Mouse (Mus musculus) lung, postnatal 25 days (tissue): ENCODE results near the gene Gfy.
"Not testable (repeated sequence)": the region's sequence is repeated elsewhere in the genome, so short reads cannot be mapped to it uniquely, and the experiment has no call there.

Source experiments
- DNase-seq: peaks from one replicate; pipeline ENCODE4 v3.0.0; 2022; ENCODE audit warnings: low spot score

The Gfy gene

DNA sequence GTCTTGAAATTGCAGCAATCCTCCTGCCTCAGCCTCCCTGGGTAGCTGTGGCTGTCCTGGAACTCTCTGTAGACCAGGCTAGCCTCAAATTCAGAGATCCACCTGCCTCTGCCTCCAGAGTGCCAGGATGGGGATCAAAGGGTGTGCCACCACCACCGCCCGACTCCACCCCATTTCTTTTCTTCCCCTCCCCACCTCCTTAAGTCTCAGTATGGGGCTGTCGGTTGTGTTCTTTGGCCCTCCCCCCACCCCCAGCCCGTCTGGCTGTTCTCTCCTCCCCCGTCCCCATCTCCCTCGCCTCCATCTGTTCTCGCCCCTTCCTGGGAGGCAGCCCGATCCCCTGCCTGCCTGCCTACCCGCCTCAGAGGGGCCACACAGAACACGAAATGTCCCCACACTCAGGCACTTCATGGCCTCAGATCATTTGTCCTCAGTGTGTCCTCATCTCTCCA, 12.4 kb downstream of the Gfy start:
- no peak for DNase-seq

DNA sequence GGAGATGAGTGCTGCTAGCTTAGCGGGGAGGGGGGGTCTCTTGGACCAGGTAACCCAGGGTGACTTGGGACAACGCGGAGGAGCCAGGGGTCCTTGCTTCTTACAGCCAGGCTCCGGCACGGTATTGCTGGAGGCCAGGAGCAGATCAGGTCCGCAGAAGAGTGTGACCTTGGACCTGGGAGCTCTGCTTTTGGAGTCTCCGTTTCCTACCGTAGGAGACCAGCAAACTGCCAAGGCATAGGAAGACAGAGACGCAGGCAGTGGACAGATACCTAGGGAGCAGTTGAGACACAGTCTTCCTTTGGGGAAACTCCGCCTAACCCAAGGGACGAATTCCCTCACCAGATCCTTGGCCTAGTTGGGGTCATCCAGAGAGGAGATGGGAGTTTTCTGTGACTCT, 13.7 kb downstream of the Gfy start:
- DNase-seq, result no peak

DNA sequence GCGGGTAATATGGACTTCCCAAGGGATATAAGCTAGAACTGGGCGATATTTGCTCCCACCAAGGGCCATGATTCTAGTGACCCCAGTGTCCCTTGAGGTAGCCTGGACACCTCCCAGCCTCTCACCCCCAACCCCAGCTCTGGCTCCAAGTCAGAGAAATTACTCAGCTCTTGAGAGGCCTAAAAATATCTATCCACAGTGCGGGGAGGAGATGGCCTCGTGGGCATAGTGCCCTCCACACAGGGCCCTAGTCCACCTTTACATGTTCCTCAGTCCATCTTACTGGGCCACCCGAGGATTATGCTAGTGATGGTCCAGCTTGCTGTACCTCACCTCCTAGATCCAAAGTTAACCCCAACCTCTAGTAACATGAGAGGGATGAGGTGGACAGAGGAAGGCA, 14.5 kb downstream of the Gfy start:
- no peak for DNase-seq

DNA sequence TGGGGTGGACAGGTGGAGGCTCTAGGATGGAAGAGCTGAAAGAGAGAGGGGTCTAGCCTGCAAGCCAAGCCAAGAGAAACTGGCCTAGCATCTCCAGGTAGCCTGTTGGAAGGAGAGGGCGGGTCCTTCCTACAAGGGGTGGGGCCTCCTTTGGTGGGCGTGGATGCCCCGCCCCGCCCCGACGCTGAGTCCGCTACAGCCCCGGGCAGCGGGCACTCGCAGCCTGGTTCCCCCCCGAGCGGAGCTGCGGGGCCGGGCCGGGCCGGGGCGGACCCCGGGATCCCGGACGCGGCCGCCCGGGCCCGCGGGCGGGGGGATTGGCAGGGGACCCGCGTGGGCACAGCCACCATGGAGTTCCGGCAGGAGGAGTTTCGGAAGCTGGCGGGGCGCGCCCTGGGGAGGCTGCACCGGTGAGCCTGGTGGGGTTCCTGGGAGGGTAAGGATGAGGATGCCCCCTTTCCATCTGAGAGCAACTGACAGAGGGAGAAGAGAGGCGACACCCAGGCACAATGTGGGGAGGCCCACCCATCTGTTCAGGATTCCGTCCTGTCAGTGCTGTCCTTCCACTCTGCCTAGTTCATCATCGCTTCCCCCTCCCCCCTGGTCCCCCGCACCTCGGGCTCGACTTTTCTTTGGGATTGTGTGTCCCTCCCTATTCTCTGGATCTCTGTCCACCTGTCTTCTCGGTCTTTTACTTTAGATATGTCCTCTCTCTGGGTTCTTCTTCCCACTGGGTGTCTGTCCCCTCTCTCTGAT, 15.5 kb downstream of the Gfy start, which contains the start of gene Slc17a7:
Gene Slc17a7, plus strand, starts transcription at position 215 of the 756 bp plus-strand sequence.
- DNase-seq, result peak; percentile 28

DNA sequence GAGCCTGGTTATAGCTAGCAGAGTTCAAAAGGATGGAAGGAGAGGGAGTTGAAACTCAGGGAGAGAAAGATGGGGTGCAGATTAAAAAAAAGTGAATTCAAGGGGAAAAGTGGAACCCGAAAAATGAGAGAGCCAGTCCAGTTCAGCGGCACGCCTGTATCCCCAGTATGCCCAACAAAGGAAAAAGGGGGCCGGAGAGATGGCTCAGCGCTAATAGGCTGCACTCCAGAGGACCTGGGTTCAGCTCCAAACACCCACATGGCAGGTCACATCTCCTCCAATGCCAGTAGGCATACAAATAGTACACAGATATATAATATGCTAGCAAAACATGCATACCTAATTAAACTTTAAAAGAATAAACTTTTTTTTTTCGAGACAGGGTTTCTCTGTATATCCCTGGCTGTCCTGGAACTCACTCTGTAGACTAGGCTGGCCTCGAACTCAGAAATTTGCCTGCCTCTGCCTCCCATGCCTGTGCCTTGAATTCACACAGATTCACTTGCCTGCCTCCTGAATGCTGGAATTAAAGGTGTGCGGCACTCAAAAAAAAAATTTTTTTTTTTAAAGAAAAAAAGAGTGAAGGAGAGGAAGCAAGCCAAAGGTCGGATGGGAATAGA, 16.3 kb downstream of the Gfy start:
- DNase-seq, result no peak

DNA sequence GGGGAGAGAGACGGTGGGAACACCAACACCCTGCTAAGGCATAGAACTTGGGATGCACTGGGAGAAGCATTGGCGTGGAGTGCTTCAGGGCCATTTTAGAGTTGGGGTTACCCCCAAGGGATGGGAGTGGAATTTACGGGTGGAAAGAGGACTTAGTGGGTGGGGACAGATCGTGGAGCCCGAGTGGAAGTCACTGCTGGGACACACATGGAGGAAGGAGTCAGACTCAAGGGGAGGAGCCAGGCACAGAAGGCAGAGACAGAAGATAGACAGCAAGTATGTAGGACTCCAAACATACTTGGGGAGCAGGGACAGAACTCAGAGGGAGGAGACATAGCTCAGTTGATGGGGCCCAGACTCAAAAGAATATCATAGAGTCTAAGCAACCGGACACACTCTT, 16.8 kb downstream of the Gfy start:
- no peak for DNase-seq

DNA sequence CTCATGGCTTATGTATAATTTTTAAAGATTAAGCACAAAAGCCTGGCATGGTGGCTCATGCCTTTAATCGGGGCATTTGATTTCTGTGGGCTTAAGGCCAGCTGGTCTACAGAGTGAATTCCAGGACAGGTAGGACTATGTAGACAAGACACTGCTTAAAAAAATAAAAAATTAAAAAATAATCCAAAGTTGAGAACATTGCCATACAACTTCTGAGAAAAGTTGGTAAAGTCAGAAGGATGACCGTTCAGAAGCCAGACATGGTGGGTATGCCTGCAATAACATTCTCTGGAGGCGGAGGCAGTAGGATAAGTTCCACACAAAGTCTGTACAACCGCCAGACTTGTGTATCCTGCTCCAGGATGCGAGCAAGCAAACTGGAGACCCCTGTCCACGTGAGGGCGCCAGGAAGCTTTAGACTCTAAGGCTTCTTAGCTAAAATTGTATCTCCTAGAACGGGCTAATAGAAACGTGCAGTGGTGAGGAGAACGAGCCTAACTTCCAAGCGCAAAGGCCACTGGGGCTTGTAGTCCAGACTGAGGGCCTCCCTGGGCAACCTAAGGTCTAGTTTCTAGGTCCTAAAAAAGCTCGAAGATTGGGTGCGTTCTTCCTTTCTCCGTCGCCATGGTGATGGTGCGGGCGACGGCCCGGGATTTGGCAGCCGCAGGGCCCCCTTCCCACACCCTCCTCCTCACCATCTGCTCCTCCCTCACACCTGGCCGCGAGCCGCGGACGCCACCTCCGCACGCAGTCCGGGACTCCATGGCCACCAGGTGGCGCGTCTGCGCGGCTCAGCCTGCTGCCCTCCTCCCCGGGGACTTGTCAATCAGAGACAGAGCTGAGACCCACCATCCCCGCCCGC, 17.5 kb downstream of the Gfy start:
- peak; percentile 87 for DNase-seq

DNA sequence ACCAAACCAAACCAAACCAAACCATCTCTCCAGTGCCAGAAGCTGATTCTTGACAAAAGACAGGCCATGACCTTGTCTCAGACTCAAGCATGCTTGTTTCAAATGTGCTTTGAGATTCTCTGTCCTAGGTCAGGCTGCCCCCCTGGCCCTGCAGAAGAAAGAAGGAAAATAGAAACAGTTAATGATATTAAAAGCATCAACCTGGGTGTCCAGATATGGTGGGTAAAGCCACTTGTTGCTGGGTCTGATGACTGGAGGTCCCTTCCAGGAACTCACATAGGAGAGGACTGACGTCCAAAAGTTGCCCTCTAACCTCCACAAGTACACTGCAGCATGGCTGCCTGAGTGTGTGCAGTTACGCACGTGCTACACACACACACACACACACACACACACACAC, 18.5 kb downstream of the Gfy start:
- no peak for DNase-seq

DNA sequence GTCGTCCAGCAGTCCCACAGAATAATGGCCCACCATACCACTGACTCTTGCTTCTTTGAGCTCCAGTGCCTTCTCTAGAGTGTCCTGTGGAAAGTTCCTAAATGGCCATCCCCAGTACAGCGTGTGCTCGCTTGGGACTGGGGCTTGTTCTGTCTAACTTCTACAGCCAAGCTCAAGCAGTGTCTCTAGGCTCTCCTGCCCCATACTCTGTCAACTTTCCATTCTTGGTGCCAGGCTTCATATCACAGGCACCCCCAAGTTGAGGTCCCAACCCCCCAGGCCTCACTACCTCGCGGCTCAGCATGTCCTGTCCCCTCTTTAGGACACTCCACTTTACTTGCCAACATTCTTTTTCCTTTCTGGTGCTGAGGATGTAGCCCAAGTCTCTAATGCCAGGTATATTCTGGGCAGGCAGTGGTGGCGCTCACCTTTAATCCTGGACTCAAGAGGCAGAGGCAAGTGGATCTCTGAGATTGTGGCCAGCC, 19.0 kb downstream of the Gfy start:
- DNase-seq, result no peak

DNA sequence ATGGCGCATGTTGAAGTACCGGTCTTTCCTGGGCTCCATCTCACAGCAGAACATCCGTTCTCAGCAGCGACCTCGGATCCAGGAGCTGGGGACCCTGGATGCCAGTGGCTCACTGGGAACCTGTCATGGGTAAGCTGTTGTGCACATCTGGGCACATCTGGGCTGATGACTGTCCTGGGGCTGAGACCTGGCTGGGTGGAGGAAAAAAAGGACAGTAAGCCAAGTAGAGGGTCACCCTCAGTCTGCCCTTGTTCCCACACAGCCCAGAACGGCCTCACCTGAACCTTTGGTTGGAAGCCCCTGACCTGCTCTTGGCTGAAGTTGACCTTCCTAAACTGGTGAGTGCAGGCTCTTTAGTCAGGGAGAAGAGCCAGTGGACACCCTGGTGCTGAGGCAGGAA, 20.4 kb downstream of the Gfy start:
- DNase-seq, result no peak

DNA sequence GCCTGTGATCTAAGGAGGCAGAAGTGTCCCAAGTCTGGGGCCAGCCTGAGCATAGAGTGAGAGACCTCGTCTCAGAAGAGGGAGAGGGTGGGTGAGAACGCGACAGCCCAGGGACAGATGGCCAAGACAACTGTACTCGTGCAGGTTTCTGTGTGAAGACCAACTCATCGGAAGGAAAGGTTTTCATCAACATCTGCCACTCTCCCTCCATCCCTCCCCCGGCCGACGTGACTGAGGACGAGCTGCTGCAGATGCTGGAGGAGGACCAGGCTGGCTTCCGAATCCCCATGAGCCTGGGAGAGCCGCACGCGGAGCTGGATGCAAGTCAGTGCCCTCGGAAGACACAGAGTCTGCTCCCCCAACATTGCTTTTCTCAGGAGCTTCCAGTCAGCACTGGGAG, 21.9 kb downstream of the Gfy start:
- no peak for DNase-seq

DNA sequence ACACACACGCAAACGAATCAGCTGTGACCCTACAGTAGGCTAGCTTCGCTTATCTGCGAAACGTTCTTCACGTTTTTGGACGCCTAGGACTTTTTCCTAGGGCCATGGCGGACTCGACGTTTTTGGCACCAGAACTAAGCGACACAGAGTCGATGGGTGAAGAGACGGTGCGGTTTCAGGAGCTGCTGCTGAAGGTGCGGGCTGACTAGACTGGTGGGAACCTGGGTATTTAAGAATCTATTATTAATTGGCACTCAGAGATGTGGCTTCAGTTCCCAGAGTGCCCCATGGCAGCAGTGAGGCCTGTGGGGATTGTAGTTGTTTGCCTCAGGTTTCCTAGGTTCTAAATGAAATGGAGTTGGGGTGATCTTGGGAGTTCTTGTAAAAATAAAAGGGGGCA, 23.2 kb downstream of the Gfy start:
- DNase-seq, result no peak

DNA sequence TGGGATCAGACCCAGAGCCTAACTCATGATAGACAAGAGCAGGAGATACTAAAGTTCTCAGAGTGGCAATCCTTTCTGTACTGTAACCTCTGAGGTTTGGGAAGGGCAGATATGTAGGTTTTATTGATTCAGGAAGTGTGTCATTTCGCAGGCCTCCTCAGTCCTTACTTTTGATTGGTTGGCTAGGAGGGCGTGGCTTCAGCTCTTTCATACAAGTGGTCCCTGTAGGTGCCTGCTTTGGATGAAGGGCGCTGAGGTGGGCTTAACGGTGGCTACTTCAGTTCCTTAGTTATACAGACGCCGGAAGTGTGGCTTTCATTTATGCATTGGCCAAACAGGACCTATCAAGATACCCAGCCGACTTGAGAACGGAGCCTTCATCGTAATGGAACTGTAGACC, 23.8 kb downstream of the Gfy start:
- no peak for DNase-seq

DNA sequence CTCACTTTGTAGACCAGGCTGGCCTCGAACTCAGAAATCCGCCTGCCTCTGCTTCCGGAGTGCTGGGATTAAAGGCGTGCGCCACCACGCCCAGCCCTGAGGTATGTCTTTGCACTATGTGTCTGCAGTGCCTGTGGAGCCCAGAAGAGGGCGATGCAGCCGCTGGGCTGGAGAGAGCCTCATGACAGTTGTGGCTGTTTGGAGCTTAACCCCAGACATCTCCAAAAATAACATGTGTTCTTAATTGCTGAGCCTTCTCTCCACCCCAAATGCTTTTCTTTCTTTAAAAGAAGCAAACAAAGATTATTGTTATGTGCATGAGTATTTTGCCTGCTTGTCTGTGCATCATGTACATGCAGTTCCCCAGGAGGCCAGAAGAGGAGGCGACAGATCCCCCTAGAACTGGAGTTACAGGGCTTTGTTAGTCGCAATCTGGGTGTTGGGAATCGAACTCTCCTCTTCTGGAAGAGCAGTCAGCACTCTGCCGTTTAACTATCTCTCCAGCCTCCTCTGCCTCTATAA, 24.3 kb downstream of the Gfy start:
- no peak for DNase-seq

DNA sequence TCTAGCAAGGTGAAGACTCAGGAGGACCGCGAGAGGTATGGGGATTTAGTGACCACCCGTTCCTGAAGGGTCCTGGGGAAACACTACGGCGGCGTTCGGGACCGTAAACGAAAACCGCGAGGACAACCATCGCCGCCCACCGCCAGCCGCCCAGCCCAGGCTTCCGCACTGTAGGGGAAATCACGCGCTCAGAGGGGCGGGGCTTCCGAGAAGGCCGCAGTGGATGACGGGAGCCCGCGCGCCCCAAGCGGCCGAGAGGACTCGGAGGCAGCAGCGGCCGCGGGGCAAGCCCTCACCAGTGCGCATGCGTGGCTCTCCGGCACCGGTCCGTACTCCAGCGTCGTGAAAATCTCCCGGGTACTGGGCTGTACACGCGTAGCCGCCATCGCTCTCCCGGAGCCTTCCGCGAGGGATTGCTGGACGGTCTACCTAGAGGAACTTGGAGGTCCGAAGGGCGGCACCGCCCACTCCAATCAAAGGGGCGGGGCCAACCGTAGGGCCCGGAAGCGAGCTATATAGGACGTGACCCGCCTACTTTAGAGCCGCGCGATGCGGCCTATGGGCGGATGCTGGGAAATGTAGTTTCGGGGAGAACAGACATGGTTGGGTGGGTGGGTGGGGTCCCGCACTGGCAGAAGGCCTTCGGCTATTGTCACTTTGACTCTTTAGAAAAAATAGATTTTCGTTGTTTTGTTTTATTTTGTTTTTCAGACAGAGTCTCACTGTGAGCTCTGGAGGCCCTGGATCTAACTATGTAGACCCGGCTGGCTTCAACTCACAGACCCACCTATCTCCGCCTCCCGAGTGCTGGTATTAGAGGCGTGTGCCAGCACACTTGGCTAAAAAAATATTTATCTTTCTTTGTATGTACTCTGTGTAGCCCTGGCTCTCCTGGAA, 25.0 kb downstream of the Gfy start, which contains the start of the genes Pih1d1 and Aldh16a1:
Gene Pih1d1, plus strand, starts transcription at position 208 of the 897 bp plus-strand sequence.
Gene Aldh16a1, minus strand, starts transcription at position 489 of the 897 bp plus-strand sequence.
- peak; percentile 96 for DNase-seq

DNA sequence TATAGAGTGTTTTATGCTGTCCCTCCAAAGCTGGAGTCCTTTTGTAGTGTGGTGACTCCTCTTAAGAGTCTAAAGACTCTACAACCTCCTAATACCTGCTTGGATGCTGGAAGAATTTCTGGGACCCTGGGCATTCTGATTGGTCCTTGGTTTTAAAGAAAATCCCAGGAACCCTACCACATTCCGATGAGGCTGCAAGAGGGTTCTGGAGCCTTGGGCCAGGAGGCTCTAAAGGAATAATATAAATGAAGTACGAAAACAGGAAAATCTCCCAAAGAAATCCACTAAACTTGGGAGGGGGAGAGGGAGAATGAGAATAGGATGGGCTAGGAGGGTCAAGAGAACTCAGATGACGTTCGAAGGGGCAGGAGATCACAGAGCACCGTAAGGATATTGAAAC, 25.8 kb downstream of the Gfy start:
- no peak for DNase-seq

DNA sequence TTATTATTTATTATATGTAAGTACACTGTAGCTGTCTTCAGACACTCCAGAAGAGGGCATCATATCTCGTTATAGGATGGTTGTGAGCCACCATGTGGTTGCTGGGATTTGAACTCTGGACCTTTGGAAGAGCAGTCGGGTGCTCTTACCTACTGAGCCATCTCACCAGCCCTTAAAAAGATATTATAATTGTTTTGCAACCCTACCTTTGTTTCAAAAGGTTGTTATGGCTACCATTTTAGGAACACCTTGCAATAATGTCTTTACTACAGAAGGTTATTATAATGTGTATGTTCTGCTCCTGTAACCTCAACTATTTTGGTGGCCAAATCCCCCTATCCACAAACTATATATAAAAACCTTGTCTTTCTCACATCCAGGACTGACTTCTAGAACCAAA, 26.3 kb downstream of the Gfy start:
- DNase-seq, result not testable (repeated sequence)

DNA sequence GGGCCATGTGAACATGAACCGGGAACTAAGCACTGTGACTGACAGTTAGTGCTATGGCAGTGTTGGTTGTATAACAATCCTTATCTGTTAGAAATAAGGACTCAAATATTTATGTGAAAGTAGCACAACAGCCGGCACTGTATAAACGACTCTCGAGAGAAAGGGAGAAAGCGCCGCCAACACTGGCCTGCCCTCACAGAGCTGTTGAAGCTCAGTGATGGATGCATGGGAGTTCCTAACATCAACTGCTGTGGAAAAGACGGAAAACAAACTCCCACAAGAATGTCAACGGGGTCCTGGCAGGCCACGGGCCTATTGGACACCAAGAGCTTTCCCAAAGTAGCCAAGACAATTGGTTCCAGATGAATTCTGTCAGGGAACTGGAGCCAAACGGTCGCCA, 28.1 kb downstream of the Gfy start:
- DNase-seq, result peak; percentile 77

DNA sequence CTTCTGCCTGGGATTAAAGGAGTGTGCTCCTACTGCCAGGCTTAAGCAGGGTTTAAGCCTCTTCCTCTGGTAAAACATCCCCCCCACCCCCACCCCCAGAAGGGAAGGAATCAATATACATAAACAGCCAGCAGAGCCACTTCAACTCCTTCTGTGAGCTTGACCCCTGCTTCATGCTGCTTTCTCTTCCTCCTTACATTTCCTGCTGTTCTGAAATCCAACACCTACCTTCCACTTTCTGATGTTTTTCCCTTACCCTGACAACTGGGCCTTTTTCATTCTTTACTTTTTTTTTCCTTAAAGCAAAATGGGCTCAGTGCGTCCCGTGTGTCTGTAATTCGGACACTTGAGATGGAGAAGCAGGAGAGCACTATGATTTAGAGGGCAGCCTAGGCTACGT, 29.0 kb downstream of the Gfy start:
- no peak for DNase-seq

DNA sequence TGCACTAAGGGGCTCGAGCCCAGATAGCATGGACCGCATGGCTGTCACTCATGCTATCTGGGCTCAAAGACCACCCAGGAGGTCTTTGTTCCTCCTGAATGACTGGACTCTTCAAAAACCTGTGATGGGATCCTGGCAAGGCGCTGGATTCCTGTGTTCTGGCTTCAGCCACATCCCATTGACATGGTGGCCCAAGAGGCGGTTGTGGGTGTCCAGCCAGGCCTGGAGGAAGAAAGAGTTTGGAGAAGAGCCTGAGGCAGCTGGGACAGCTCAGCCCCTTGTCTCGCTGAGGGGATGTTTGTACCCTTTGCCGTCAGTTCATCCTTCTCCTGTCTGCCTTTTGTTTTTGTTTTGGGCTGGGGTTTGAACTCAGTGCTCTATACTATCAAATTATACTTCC, 29.8 kb downstream of the Gfy start:
- DNase-seq, result peak; percentile 53

DNA sequence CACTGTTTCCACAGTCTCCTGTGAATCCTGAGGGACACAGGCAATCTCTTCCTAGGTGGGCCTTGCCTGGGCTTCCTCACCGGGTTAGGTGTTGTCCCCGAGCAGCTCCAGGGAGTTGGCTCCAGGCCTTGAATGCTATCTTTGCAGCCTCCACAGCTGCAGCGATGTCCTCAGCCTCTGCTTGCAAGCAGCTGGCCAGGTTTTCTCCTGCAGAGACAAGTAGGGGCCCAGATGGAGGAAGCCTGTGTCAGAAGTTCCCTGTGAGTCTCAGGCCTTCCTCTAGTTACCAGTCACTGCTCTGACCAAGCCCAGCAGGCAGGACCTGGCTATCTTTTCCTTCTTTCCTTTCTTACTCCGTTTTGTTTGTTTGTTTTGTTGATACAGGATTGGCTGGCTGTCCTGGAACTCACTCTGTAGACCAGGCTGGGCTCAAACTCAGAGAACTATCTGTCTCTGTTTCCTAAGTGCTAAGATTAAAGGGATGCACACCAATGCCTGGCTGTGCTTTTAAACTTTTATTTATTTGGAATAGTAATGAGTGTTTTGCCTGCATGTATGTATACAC, 30.8 kb downstream of the Gfy start:
- no peak for DNase-seq
